Mouse (Mus musculus) heart, postnatal 25 days (tissue): ENCODE measurements around the gene Mrps15. TPM values are rescaled to one million over a fixed set of nuclear protein-coding genes. Genes with fewer than 3 reads are reported as not detected.
"Not testable (repeated sequence)": the region's sequence is repeated elsewhere in the genome, so short reads cannot be mapped to it uniquely, and the experiment has no call there.

Experiments
- DNase-seq: peaks from one replicate; pipeline ENCODE4 v3.0.0; 2022; ENCODE audit warnings: low spot score
- intact Hi-C: fragments of 180-260 bp; cut with DNase I; formaldehyde crosslinking; loops from one replicate; pipeline ENCODE4 v1.15.1; 2025
- total RNA-seq, 2 experiments: library from RNA; stranded (reverse); gene quantifications; 2 replicates each; pipeline ENCODE4 v1.2.3; 2021

The Mrps15 gene
- total RNA-seq, 2 experiments from 2014 or later: 81.2 to 83.1 TPM

DNA sequence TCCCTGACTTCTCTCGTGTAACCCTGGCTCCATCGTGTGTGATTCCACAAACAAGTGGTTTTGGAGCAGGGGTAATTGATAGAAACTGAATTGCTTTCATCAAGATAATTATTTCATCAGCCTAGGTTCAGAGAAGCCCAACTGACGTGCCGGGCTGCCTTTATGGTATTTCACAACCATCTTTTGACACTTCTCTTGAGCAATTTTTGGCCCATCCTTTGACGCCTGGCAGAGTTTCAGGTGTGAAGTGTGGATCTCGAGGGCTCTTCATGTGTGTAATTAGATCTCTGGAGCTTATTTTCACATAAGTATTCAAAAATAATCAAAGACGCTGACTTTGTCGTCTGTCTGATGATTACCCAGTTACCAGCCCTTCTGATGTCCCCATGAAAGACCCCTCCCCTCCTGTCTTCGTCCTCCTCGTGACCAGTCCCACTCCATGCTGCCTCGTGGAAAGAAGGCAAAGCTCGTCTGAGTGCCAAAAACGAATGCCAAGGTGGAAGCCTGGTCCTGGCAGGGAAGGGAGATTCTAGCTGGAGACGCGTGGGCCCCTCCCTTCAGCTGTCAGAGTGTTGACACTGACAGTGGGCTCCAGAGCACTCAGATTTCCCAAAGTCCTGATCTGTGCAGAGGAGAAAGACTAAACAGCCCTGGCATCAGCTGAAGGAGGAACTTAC lies 20.8 kb downstream of the Mrps15 start:
- DNase-seq: no peak
- intact Hi-C loops: no loop called here

DNA sequence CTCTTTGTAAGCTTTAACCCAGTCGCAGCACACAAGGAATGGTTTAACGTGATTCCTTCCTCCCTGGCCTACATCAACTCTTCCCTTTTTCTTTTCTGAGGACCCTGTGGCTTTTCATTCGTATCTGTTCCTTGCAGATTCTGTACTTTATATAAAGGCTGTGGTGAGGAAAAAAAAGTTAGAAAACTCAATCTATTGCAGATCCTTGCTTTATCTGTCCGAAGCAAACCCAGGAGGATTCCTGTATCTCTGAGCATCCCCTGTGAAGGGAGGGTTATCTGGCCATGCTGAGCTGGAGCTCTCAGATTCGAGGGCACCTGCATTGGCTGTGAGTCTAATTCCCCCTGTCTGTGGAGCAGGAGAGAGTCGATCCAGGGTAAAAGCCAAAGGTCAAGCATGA lies 22.1 kb downstream of the Mrps15 start:
- DNase-seq: no peak
- intact Hi-C loops: no loop called here

DNA sequence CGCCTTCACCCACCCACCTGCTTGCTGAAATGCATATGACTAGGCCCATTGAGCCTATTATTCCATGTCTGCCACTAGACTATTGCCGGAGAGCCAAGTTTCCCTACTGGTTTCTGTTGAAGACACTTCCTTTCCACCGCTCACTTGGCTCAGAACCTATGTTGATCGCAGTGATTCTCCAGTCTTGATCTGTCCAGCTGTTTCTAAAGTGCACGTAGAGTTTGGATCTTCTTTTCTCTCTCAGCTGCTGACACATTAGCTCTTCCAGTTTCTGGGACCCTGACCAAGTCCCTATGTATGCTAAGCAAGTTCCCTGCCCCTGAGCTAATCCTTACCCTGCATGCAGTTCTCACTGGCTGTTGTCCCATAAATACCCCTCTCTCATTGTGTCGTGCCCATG lies 31.1 kb downstream of the Mrps15 start:
- DNase-seq: no peak
- intact Hi-C loops: no loop called here

DNA sequence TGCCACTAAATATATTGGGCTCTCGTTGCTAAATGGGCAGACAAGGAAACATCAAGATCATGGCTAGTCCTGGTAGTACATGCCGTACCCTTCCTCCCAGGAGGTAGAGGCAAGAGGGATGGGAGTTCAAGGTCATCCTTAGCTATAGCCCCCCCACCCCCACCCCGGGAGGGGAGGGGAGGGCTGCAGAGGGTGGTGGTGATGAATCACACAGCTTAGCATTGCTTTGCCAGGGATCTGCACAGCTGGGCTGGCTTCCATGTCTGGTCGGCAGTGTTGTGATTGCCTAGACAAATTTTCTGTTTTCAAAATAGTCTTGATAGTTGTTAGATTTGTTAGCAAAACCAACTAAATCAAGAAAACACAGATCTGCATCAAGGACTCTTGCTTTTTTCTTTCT lies 32.5 kb downstream of the Mrps15 start:
- intact Hi-C loops: no loop called here
- no peak for DNase-seq

DNA sequence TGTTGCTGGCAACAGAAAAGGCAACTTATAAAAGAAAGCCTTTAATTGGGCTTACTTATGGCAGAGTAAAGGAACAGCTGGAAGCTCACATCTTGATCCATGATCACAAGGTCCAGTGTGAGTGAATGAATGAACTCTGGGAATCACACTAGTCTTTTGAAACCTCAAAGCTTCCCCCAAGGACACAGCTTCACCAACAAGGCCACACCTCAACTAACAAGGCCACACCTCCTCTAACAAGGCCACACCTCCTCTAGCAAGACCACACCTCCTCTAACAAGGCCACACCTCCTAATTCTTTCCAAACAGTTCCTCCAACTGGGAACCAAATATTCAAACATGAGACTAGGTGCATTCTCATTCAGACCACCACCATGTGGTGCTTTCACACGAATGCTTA lies 34.9 kb downstream of the Mrps15 start:
- no peak for DNase-seq
- intact Hi-C loops: no loop called here

DNA sequence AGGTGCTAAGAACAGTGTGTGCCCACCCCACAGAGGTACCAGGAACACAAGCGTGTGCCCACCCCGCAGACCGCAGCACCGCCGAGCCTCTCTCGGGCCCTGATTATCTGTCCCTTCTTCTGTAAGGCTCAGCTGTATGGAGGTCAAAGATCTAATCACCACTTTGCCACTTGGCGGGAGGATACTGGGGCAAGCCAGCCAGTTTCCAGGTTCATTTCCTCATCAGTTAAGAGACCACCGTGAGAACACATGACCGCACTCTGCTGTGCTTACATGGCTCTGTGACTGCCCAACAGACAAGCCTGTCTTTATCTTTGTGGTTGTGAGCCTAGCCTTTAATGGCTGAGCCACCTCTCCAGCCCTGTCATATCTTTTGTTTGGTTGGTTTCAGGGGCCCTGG lies 36.3 kb downstream of the Mrps15 start:
- intact Hi-C loops: no loop called here
- no peak for DNase-seq

DNA sequence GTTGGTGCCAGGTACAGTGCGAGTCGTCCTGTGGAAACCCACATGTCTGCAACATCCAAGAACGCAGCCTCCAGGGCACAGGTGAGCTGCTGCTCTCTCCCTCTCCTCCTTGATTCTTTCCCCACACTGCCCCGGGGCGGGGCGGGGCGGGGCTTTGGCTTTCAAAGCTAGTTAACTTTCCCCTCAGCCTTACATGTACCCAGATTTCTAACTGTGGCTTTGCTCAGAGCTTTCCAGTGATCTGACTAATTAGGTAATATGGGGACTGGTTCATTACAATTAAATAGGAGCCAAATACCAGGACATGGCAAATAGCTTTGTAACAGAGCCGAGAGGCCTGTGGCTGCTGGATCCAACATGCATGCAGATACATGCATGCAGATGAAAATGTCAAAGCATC lies 37.7 kb downstream of the Mrps15 start:
- DNase-seq: no peak
- intact Hi-C loops: no loop called here

DNA sequence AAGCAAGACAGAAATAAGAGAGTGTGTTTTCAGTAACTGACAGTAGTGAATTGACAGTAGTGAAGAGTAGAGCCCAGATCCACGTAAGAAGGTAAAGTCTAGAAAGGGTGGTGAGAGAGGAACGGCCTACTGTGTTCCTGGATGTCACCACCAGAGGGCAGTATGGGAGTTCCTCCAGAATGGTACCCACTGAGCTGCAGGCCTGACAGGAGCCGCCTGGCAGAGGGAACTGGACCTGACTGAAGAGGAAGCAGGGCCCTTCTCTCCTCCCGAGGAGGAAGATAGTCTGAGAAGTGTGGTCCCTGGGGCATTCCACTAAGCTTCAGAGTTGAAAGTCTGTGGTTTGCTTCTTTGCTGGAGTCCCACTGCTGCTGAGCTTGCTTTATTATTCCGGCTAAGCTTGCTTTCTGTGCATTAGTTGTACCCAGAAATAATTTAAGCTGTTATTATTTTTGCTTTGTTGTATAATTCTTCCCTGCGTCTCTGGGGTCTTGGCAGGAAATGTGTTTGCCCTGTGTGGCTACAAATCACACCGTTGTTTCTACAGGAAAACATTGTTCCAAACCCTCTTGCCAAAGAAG lies 39.4 kb downstream of the Mrps15 start:
- intact Hi-C loops: loop anchor here (1.0 to 5.0 kb wide), 3 partner anchors 28 to 226 kb away; partner anchors contain the start of gene Sh3d21
- peak; percentile 64 for DNase-seq

DNA sequence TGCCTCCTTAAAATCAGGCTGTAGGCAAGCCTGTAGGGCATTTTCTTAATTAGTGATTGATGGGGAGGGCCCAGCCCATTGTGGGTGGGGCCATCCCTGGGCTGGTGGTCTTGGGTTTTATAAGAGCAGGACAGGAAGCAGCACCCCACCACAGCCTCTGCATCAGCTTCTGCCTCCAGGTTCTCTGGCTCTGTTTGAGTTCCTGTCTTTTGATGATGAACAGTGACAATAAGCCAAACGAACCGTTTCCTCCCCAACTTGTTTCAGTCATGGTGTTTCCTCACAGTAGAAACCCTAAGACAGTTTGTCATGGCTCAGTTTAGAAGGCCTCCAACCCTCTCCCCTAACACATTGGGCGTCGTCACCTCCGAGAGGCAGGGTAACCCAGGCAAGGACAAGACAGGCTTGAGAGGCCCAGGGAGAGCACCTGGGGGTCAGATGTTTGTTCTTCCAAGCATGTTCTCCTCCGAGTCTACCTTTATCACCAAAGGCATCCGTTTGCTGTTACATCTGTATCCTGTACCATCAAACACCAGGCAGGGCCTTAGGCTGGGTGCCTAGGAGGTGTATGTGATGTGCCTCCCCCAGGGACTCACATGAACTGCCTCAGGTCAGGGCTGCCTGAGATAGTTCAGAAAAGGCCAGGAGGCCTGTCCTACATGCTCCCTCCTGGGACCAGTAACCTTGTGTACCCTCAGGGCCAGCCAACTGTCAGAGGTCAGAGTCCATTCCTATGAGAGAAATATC lies 43.5 kb downstream of the Mrps15 start:
- DNase-seq: no peak
- intact Hi-C loops: no loop called here

DNA sequence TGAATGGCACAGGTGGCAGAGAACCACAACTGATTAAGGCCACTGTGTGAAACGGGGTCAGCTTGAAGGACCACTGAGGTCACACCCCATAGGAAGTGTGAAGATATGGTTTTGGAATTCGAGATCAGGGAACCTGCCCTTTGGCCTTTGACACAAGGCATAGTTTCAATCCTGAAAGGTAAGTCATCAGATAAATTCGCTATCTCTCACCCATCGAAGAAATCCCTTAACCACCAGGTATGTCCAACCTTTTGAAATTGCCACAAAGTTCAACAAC lies 44.1 kb downstream of the Mrps15 start:
- DNase-seq: no peak
- intact Hi-C loops: no loop called here

DNA sequence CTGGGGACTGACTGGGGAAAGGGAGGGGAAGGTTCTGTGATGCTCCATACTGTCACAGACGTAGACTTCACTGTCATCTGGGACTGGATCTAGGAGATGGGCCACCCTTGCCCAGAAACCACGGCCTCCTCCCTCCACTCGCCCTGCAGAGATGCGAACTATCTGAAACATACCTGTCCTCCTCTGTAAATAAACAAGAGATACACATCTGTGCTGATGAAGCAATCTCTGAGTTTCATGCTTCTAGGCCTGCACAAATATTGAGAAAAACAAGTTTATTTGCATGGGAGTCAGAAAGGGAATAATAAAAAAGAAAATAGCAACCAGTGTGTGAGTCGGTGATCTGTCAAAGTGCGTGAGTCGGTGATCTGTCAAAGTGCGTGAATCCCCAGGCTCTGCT lies 45.1 kb downstream of the Mrps15 start:
- intact Hi-C loops: no loop called here
- no peak for DNase-seq

DNA sequence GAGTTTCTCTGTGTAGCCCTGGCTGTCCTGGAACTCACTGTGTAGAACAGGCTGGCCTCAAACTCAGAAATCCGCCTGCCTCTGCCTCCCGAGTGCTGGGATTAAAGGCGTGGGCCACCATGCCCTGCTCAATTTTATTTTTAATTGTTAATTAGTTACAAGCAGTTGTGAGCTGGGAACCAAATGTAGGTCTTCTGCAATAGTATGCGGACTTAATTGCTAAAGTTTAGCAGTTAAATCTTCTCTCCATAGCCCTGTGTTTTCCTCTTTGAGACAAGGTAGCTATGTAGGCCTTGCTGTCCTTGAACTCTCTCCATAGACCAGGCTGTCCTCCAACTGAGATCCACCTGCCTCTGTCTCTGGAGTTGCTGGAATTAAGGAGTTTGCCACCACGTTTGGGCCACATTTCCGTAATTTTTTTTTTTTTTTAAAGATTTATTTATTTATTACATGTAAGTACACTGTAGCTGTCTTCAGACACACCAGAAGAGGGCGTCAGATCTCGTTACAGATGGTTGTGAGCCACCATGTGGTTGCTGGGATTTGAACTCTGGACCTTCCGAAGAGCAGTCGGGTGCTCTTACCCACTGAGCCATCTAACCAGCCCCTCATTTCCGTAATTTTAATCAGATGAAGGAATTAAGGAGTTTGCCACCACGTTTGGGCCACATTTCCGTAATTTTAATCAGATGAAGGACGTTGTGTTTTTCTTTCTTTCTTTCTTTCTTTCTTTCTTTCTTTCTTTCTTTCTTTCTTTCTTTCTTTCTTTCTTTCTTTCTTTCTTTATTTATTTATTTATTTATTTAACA lies 49.1 kb downstream of the Mrps15 start:
- intact Hi-C loops: loop anchor here (5.0 kb wide), 1 partner anchor 166 kb away; the partner anchor contains the start of gene Trappc3
- not testable (repeated sequence) for DNase-seq

DNA sequence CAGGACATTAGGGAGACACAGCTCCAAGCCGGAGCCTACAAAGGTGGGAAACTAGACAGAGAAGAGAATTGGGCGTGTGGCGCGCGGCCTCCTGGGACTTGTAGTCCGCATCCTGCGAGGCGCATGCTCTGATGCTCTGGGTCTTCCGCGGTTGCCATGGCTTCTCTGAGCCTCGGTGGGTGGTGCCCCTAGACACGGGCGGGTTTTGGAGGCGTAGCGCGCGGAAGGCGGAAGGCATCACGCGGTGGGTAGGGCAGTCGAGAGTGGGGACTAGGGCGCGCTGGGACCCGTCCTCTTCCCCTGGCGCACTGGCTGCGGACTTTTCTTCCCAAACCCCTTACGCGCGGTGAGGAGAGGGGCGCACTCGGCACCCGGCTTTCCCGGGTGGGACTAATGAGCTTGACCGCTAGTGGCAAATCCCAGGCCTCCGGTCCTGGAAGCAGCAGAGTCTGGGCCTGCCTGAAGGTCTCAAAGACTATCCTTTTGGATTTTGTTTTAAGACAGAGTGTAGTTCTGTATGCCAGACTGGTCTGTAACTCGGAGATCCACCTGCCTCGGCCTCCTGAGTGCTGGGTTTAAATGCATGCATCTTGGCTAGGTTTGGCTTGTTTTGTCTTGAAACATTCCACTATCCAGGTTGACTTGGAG lies 49.9 kb downstream of the Mrps15 start, which contains the start of gene Lsm10:
TSS of gene Lsm10 (plus strand) at position 160 of the 648 bp plus-strand sequence.
- intact Hi-C loops: loop anchor here (5.0 kb wide), 1 partner anchor 166 kb away; the partner anchor contains the start of gene Trappc3
- DNase-seq: peak; percentile 92

DNA sequence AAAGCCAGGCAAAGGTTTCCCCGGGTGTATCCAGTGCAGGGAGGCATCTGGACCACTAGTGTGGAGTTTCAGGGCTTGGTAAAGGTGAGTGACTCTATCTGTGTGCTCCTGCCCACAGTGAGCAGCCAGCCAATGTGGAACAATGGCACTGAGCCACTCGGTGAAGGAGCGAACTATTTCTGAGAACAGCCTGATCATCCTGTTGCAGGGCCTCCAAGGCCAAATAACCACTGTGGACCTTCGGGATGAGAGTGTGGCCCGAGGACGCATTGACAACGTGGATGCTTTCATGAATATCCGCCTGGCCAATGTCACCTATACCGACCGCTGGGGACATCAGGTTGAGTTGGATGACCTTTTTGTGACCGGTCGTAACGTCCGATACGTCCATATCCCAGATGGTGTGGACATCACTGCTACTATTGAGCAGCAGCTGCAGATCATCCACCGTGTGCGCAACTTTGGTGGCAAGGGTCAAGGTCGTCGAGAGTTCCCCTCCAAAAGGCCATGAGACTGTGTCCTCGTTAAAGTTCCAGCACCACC lies 51.1 kb downstream of the Mrps15 start:
- no peak for DNase-seq
- intact Hi-C loops: loop anchor here (5.0 kb wide), 1 partner anchor 165 kb away; the partner anchor contains the start of gene Trappc3

DNA sequence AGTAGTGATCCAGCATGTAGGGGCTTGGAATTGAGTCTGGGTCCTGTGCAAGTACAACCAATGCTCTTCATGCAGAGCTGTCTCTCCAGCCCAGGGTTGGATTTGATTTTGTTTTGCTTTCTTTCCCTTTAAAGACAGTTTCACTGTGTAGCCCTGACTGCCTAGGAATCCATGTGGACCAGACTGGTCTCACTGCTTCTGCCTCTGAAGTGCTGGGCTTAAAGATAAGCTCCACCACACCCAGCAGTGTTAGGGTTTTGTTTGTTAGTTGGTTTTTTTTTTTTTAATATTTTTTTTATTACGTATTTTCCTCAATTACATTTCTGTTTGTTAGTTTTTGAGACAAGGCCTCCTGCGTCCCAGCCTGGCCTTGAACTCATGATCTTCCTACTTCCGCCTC lies 52.6 kb downstream of the Mrps15 start:
- intact Hi-C loops: loop anchor here (5.0 kb wide), 1 partner anchor 163 kb away; the partner anchor contains the start of gene Trappc3
- no peak for DNase-seq

DNA sequence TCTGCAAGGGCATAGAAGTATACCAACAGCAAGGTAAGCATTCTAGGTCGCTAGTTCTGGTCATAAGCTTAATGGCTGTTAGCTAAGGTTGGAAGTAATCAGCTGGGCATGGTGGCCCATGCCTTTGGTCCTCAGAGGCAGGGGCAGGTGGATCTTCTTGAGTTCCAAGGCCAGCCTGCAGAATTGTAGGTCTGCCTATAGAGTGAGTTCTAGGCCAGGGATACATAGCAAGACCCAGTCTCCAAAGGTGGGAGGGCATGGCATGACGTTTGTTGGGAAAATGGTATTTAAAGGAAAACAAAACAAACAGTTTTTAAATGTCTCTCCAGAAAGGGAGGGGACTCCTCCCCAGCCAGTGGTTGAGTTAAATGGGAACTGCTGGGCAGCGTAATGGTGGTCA lies 54.0 kb downstream of the Mrps15 start:
- no peak for DNase-seq
- intact Hi-C loops: no loop called here

DNA sequence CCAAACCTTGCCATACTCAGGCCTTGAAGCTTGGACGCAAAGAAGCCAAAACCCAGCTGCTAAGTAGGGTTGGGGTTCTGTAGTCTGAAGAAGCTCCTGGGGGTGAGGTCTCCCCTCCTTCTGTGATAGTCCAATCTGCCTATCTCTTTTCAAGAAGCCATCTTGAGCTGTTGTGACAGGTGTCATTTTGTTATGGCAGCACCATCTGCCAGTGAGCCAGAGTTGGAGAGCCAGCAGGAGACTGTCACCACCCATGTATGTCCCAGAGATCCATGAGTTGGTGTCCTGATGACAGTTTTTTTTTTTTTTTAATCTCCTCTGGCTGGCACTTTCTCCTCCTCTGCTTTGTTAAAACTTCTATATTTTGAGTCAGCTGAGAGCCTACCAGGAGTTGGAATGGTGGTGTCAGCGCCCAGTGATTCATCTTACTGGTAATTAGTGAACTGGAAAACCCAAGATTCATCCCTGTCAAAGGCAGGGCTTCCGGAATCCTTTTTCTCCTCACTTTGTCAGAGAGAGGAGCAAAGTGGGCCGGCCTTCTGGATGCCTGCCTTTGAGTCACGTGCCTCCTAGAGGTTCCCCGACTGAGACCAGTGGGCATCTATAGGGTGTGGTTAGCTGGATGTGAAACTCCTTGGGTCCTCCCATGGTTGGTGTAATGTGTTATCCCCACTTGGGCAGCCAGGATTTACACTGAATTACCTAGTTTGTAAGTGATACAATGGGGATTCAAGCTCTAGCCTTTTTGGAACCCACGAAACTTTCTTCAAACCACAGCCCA lies 55.5 kb downstream of the Mrps15 start:
- no peak for DNase-seq
- intact Hi-C loops: no loop called here

DNA sequence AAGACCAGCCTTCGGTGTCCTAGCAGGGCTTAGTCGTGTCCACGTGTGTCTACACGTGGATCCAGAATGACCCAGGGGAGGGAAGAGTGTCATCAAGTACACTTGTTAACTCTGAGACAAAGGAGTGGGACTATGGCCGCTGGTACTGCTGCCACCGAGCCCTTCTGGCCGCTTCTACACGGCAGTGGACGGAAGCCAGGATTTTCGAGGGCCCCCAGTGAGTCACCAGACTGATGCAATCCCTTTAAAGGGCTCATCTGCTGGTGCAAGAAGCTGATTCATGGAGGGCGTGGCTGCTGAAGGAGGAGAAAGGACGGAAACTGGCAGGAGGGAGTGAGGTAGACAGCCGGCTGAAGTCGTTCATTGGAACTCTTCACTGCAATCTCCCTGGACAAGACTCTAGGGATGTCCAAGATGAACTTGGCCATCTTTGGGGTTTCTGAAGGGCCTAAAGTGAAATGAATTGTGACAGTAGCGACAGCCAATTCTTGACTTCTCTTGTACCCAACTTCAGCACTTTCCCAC lies 56.4 kb downstream of the Mrps15 start:
- intact Hi-C loops: no loop called here
- DNase-seq: peak; percentile 86
